Mouse (Mus musculus) lung, adult 2 months (tissue): ENCODE measurements around the gene Usp53. TPM values are rescaled to one million over a fixed set of nuclear protein-coding genes. Genes with fewer than 3 reads are reported as not detected.

Experiments
- DNase-seq: peaks from one replicate; pipeline ENCODE4 v3.0.0; 2022
- H3K4me1 ChIP-seq: fragments of 200-500 bp; 2 replicates; pipeline ENCODE4 v1.6.1; 2011; ENCODE audit warnings: low read length; ENCODE audit not compliant: control insufficient read depth, insufficient read depth
- H3K4me3 ChIP-seq: fragments of 200-500 bp; replicated peaks from 2 replicates; pipeline ENCODE3; 2011; ENCODE audit warnings: low read depth, mild to moderate bottlenecking, control low read depth, low read length; ENCODE audit errors: extremely low read depth
- CTCF ChIP-seq: fragments of 200-500 bp; IDR thresholded peaks from 2 replicates; pipeline ENCODE4 v1.5.1; 2011; ENCODE audit warnings: mild to moderate bottlenecking, low read length, control low read depth; ENCODE audit not compliant: insufficient read depth
- POLR2A ChIP-seq: fragments of 200-500 bp; IDR thresholded peaks from 2 replicates; pipeline ENCODE4 v1.6.1; 2011; ENCODE audit warnings: low read depth, mild to moderate bottlenecking, control low read depth, low read length, borderline replicate concordance; ENCODE audit errors: extremely low read depth
- WGBS: fragments of 180-500 bp; shearing (Covaris S2); methylation state at CpG from one replicate; pipeline ENCODE4 v1.1.7; 2018; 5-methylcytosine and 5-hydroxymethylcytosine counted together
- polyA plus RNA-seq: library from polyadenylated mRNA; depleted of rRNA; stranded (reverse); fragments of >200 nt; gene quantifications from 2 replicates; pipeline ENCODE4 v1.2.3, GENCODE M21; 2012; rRNA removed

Usp53 gene
- polyA plus RNA-seq, 1 experiment = 4.7 TPM

GRCm38 (mm10) chr3:122895189-122895731, 89.0 kb downstream of the Usp53 start:
- TF ChIP-seq POLR2A (no peak), CTCF (no peak)
- no peak overlapping the region for H3K4me3 ChIP-seq
- no peak for DNase-seq
- 55% methylated on average over 11 of the region's 11 CpGs for WGBS
- no peaks in the 10 kb centered on the region for H3K4me1 ChIP-seq

- no peak for DNase-seq
- WGBS = 91% methylated on average over 3 of the region's 3 CpGs
- H3K4me3 ChIP-seq = no peak within 1 kb of the TSS
- TF ChIP-seq POLR2A (no peak), CTCF (no peak)
- no peaks in the 10 kb centered on the region for H3K4me1 ChIP-seq
Measured at GRCm38 (mm10) chr3:122894772-122895171, 89.5 kb downstream of the Usp53 start, which contains the start of gene Fabp2. Fabp2 (plus strand) TSS chr3:122895072.

DNA sequence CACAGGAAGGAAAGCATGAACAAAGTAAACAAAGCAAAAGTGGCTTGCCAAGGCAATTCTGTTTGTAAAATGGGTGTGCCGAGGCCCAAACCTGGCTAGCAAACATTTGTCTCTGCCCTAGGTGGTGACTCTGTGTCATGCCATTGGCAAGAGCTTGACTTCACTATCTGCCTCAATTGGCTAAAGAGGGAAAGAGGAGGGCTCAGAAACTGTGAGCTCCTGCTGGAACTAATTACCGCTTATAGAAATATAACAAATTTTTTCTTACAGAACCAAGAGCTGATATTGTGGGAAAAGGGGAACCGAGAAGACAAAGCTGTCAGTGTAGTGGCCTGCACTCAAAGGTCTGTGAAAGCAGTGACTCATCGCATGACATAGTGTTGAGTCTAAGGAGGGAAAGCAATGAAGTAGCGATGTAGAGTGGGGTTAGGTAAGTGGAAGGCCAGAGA, 95.9 kb downstream of the Usp53 start:
- WGBS = 51% methylated on average over 5 of the region's 5 CpGs
- H3K4me1 ChIP-seq = no peaks in the 10 kb centered on the region; the same call in 1 of the 2 replicates
- no peak overlapping the region for H3K4me3 ChIP-seq
- no peak for TF ChIP-seq CTCF
- no peak for TF ChIP-seq POLR2A
- DNase-seq = peak; percentile 10

- 56% methylated on average over 4 of the region's 4 CpGs for WGBS
- no peak overlapping the region for H3K4me3 ChIP-seq
- DNase-seq = no peak
- H3K4me1 ChIP-seq = no peaks in the 10 kb centered on the region; the same call in 1 of the 2 replicates
- TF ChIP-seq POLR2A = no peak
- no peak for TF ChIP-seq CTCF
Measured at GRCm38 (mm10) chr3:122887505-122888301, 96.6 kb downstream of the Usp53 start.

Other genes starting within 250 kb of the Usp53 start
- gene Fabp2, start 89.4 kb downstream of the Usp53 start, polyA plus RNA-seq = 0.20 TPM in 1 of 2 replicates, not detected in the other
- not detected in 2 replicates for gene Gm10959, start 65.2 kb downstream of the Usp53 start, polyA plus RNA-seq
- 41.8 and 56.6 TPM in 2 replicates for gene 1810037I17Rik, start 60.3 kb downstream of the Usp53 start, polyA plus RNA-seq
- 4.3 and 11.6 TPM in 2 replicates for gene Myoz2, start 50.5 kb upstream of the Usp53 start, polyA plus RNA-seq